Mouse (Mus musculus) embryonic stem cell, embryonic (primary cell): ENCODE results near the gene Avpi1.

Experiments used
- CTCF ChIA-PET, 4 experiments: fragments of 300-600 bp in 2 of 4; fragments of 350-600 bp in 2 of 4; sonication (Branson Sonifier 250); formaldehyde crosslinking; loops; one replicate each; lab custom pipeline; 2022; ENCODE audit warnings: inconsistent platforms in 2 of 4; lab: Charles Lee
- POLR2A ChIA-PET, 4 experiments: fragments of 300-600 bp in 2 of 4; fragments of 350-600 bp in 2 of 4; sonication (Branson Sonifier 250); formaldehyde crosslinking; loops; one replicate each; lab custom pipeline; 2022; ENCODE audit warnings: antibody characterized with exemption in 4 of 4, inconsistent platforms in 1 of 4; lab: Charles Lee

Avpi1 gene

GRCm38 (mm10) chr19:42099406-42099805 lies 29.5 kb downstream of the Avpi1 start:
- CTCF ChIA-PET: no interaction called here
- POLR2A ChIA-PET: interaction anchor here in 2 of 4 experiments (0.7 to 1.4 kb wide), 3 partner anchors 8 to 104 kb away, joined by 3 to 5 read pairs (median 4); partner anchors contain the start of gene Pi4k2a (in 1 of the 2)

- ChIA-PET POLR2A (interaction anchor here in 3 of 4 experiments (0.5 to 9.1 kb wide), 78 partner anchors 8 to 674 kb away, joined by 3 to 133 read pairs (median 5); partner anchors contain the start of genes Avpi1 (in 3 of the 3), Hoga1 (in 3 of the 3), Marveld1 (in 2 of the 3) and Pgam1 (in 2 of the 3)), CTCF (interaction anchor here (0.6 to 2.9 kb wide), 19 partner anchors 19 to 349 kb away, joined by 3 to 18 read pairs (median 4); partner anchors contain the start of genes Ankrd2 (in 1 of the 4), Hoga1 (in 1 of the 4) and Marveld1 (in 1 of the 4))
These were observed 38.2 kb downstream of the Avpi1 start for GRCm38 (mm10) chr19:42090637-42091141.

- ChIA-PET POLR2A (interaction anchor here in 3 of 4 experiments (0.5 to 9.1 kb wide), 93 partner anchors 9 to 674 kb away, joined by 3 to 133 read pairs (median 5); partner anchors contain the start of genes Avpi1 (in 3 of the 3), Hoga1 (in 3 of the 3), Marveld1 (in 2 of the 3) and Pgam1 (in 2 of the 3)), CTCF (interaction anchor here (0.6 to 2.9 kb wide), 27 partner anchors 18 to 350 kb away, joined by 3 to 18 read pairs (median 4); partner anchors contain the start of genes Ankrd2 (in 2 of the 4), Avpi1 (in 1 of the 4), Hoga1 (in 1 of the 4) and Marveld1 (in 1 of the 4))
These were observed 38.9 kb downstream of the Avpi1 start, which contains the start of gene Pi4k2a for GRCm38 (mm10) chr19:42089748-42090595. Pi4k2a (plus strand) TSS chr19:42090470.

- POLR2A ChIA-PET: interaction anchor here in 3 of 4 experiments (0.6 to 9.1 kb wide), 67 partner anchors 10 to 343 kb away, joined by 3 to 133 read pairs (median 6); partner anchors contain the start of genes Avpi1 (in 3 of the 3), Hoga1 (in 3 of the 3), Exosc1 (in 2 of the 3) and Marveld1 (in 2 of the 3)
- CTCF ChIA-PET: interaction anchor here (0.5 to 2.9 kb wide), 19 partner anchors 18 to 450 kb away, joined by 3 to 18 read pairs (median 4); partner anchors contain the start of genes Ankrd2 (in 1 of the 4), Avpi1 (in 1 of the 4), Hoga1 (in 1 of the 4) and Marveld1 (in 1 of the 4)
These were observed 39.6 kb downstream of the Avpi1 start for GRCm38 (mm10) chr19:42089103-42089747.

- POLR2A ChIA-PET: interaction anchor here in 3 of 4 experiments (0.7 to 1.5 kb wide), 6 partner anchors 10 to 78 kb away, joined by 3 to 8 read pairs (median 4); partner anchors contain the start of gene Avpi1 (in 1 of the 3)
These were observed 42.7 kb downstream of the Avpi1 start, which contains the start of gene Morn4 for GRCm38 (mm10) chr19:42086166-42086565. Morn4 (minus strand) TSS chr19:42086357.

GRCm38 (mm10) chr19:42085690-42086089 lies 43.2 kb downstream of the Avpi1 start:
- ChIA-PET CTCF (no interaction called here), POLR2A (interaction anchor here in 3 of 4 experiments (1.0 to 1.5 kb wide), 3 partner anchors 10 to 44 kb away, joined by 3 to 8 read pairs (median 4); partner anchors contain the start of gene Avpi1 (in 1 of the 3))

More at GRCm38 (mm10) chr19:42086166-42086565, 42.7 kb downstream of the Avpi1 start, which contains the start of gene Morn4:
- CTCF ChIA-PET: interaction anchor here in 1 of 4 experiments (0.6 kb wide), 1 partner anchor 241 kb away, joined by 3 read pairs; no protein-coding TSS in a partner anchor

GRCm38 (mm10) chr19:42081613-42082012 lies 47.2 kb downstream of the Avpi1 start:
- POLR2A ChIA-PET: interaction anchor here in 3 of 4 experiments (0.7 to 5.6 kb wide), 4 partner anchors 8 to 236 kb away, joined by 3 to 25 read pairs (median 4); partner anchors contain the start of gene Pi4k2a (in 1 of the 3)
- CTCF ChIA-PET: interaction anchor here in 1 of 4 experiments (1.4 kb wide), 1 partner anchor 11 kb away, joined by 3 read pairs; no protein-coding TSS in a partner anchor

GRCm38 (mm10) chr19:42080469-42080868 lies 48.4 kb downstream of the Avpi1 start:
- ChIA-PET CTCF (interaction anchor here in 3 of 4 experiments (0.6 to 1.4 kb wide), 4 partner anchors 9 to 826 kb away, joined by 3 to 5 read pairs (median 3); no protein-coding TSS in a partner anchor), POLR2A (interaction anchor here in 3 of 4 experiments (0.8 to 7.4 kb wide), 7 partner anchors 9 to 61 kb away, joined by 3 to 66 read pairs (median 3); partner anchors contain the start of gene Pi4k2a (in 2 of the 3))

GRCm38 (mm10) chr19:42079950-42080349 lies 48.9 kb downstream of the Avpi1 start:
- POLR2A ChIA-PET: interaction anchor here (0.6 to 7.4 kb wide), 10 partner anchors 9 to 500 kb away, joined by 3 to 66 read pairs (median 3); partner anchors contain the start of genes Avpi1 (in 2 of the 4) and Pi4k2a (in 2 of the 4)
- CTCF ChIA-PET: interaction anchor here in 2 of 4 experiments (1.0 to 1.3 kb wide), 2 partner anchors 9 to 86 kb away, joined by 3 read pairs; no protein-coding TSS in a partner anchor

- CTCF ChIA-PET: interaction anchor here (0.6 to 1.1 kb wide), 6 partner anchors 9 to 1773 kb away, joined by 3 to 7 read pairs (median 4); no protein-coding TSS in a partner anchor
These were observed 49.9 kb downstream of the Avpi1 start for GRCm38 (mm10) chr19:42079006-42079405.

GRCm38 (mm10) chr19:42078566-42078965 lies 50.3 kb downstream of the Avpi1 start:
- POLR2A ChIA-PET: interaction anchor here in 2 of 4 experiments (1.5 to 7.4 kb wide), 6 partner anchors 10 to 80 kb away, joined by 4 to 66 read pairs (median 6); partner anchors contain the start of genes Pi4k2a (in 2 of the 2) and Avpi1 (in 1 of the 2)
- CTCF ChIA-PET: interaction anchor here in 3 of 4 experiments (0.6 to 1.1 kb wide), 5 partner anchors 9 to 1774 kb away, joined by 3 to 7 read pairs (median 3); no protein-coding TSS in a partner anchor

More at GRCm38 (mm10) chr19:42079006-42079405, 49.9 kb downstream of the Avpi1 start:
- POLR2A ChIA-PET: interaction anchor here in 3 of 4 experiments (0.9 to 7.4 kb wide), 7 partner anchors 10 to 79 kb away, joined by 3 to 66 read pairs (median 5); partner anchors contain the start of genes Avpi1 (in 2 of the 3) and Pi4k2a (in 2 of the 3)

GRCm38 (mm10) chr19:42075992-42076391 lies 52.9 kb downstream of the Avpi1 start:
- ChIA-PET CTCF (interaction anchor here (0.6 to 1.1 kb wide), 6 partner anchors 41 to 90 kb away, joined by 3 to 11 read pairs (median 3); partner anchors contain the start of gene Ankrd2 (in 1 of the 4)), POLR2A (interaction anchor here in 3 of 4 experiments (0.5 to 7.4 kb wide), 11 partner anchors 10 to 53 kb away, joined by 3 to 66 read pairs (median 4); partner anchors contain the start of genes Pi4k2a (in 3 of the 3), Avpi1 (in 2 of the 3), Ankrd2 (in 1 of the 3) and Morn4 (in 1 of the 3))

GRCm38 (mm10) chr19:42075051-42075450 lies 53.8 kb downstream of the Avpi1 start:
- POLR2A ChIA-PET: interaction anchor here in 3 of 4 experiments (1.0 to 7.4 kb wide), 5 partner anchors 15 to 54 kb away, joined by 3 to 66 read pairs (median 5); partner anchors contain the start of genes Avpi1 (in 2 of the 3) and Pi4k2a (in 2 of the 3)
- CTCF ChIA-PET: interaction anchor here in 2 of 4 experiments (0.6 to 1.1 kb wide), 4 partner anchors 30 to 756 kb away, joined by 3 read pairs; partner anchors contain the start of gene Hoga1 (in 1 of the 2)
